Mouse (Mus musculus) hindbrain, embryonic 11.5 days (tissue): ENCODE measurements around the gene Ugt1a6a. TPM values are rescaled to one million over a fixed set of nuclear protein-coding genes. Genes with fewer than 3 reads are reported as not detected.
A peak's percentile ranks its signal among the peaks of the same experiment; 100 is the strongest.
"Not testable (repeated sequence)": the region's sequence is repeated elsewhere in the genome, so short reads cannot be mapped to it uniquely, and the experiment has no call there.

Experiments used
- ATAC-seq: fragments of 200-750 bp; cut with Nextera tagmentation; 2 replicates; pipeline ENCODE4 v1.8.0; 2017; ENCODE audit warnings: mild to moderate bottlenecking, moderate TSS enrichment, moderate library complexity; ENCODE audit not compliant: low FRiP score
- DNase-seq: peaks from one replicate; pipeline ENCODE4 v3.0.0-alpha.2; 2015; ENCODE audit warnings: low spot score
- H3K27ac ChIP-seq: fragments of 300-500 bp; sonication (generic); 2 replicates; pipeline ENCODE4 v1.5.1; 2014; ENCODE audit warnings: mild to moderate bottlenecking, low read depth, low read length
- H3K27me3 ChIP-seq: fragments of 300-500 bp; sonication (generic); 2 replicates; pipeline ENCODE4 v1.6.1; 2014; ENCODE audit warnings: mild to moderate bottlenecking, low read length, moderate library complexity, mixed read lengths; ENCODE audit not compliant: control insufficient read depth, insufficient read depth
- H3K36me3 ChIP-seq: fragments of 300-500 bp; sonication (generic); 2 replicates; pipeline ENCODE4 v1.6.1; 2014; ENCODE audit warnings: mild to moderate bottlenecking, low read length, moderate library complexity, mixed read lengths; ENCODE audit not compliant: control insufficient read depth, insufficient read depth
- H3K4me1 ChIP-seq: fragments of 300-500 bp; sonication (generic); replicated peaks from 2 replicates; pipeline ENCODE4 v1.6.1; 2014; ENCODE audit warnings: low read length, mixed read lengths; ENCODE audit not compliant: control insufficient read depth, insufficient read depth
- H3K4me2 ChIP-seq: fragments of 300-500 bp; sonication (generic); replicated peaks from 2 replicates; pipeline ENCODE4 v1.6.1; 2014; ENCODE audit warnings: mild to moderate bottlenecking, low read depth, low read length
- H3K4me3 ChIP-seq: fragments of 300-500 bp; sonication (generic); 2 replicates; pipeline ENCODE4 v1.5.1; 2014; ENCODE audit warnings: low read depth, low read length
- H3K9ac ChIP-seq: fragments of 300-500 bp; sonication (generic); 2 replicates; pipeline ENCODE4 v1.6.1; 2014; ENCODE audit warnings: low read depth, low read length
- H3K9me3 ChIP-seq: fragments of 300-500 bp; sonication (generic); 2 replicates; pipeline ENCODE4 v1.6.1; 2016; ENCODE audit warnings: low read length; ENCODE audit not compliant: control insufficient read depth
- WGBS: fragments of 180-500 bp; shearing (Covaris S2); extraction: QIAGEN DNeasy Blood & Tissue Kit; methylation state at CpG from one replicate; pipeline ENCODE4 v1.1.7; 2014; 5-methylcytosine and 5-hydroxymethylcytosine counted together
- polyA plus RNA-seq: library from polyadenylated mRNA; unstranded; fragments of >200 nt; fragmentation: Nextera tagmentation; extraction: Ambion mirVana; gene quantifications from 2 replicates; pipeline ENCODE4 v1.2.1, GENCODE M21; 2014

Gene Ugt1a6a
- polyA plus RNA-seq, 1 experiment from 2014 or later: 0.49 TPM

DNA sequence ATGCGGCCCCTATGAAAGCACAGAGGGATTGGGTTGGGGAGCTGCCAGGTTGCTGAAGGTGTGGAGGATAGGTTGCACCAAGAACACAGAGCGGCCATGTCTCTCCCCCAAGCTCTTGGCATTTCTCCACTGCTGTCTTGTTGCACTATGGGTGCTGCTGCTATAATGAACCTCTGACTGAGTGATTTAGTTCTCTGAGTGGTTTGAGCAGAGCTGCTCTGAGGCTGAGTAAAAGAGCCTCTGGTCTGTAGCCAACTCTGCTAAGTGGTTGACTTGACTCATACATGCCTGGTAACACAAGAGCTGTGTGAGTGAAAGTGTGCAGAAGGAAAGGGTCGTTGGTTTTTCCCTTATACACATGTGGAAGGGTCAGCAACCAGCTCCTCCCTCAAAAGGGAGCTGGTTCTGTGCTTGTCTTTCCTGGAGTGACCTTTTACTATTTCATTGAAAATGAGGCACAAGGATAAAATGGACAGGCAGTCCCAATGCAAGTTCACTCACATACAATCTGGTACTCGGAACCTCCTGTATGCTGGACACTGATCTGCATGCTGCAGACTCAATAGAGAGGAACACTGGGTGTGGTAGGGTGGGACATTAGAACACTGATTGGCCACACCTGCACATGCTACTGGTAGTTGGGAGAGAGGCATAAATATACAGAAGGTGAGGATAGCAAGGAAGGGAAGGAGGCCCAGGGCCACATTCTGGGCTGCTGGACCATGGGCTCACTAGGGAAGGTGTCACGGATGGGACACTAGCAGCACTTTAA is 30.7 kb upstream of the Ugt1a6a start:
- not testable (repeated sequence) for H3K9me3 ChIP-seq, DNase-seq

DNA sequence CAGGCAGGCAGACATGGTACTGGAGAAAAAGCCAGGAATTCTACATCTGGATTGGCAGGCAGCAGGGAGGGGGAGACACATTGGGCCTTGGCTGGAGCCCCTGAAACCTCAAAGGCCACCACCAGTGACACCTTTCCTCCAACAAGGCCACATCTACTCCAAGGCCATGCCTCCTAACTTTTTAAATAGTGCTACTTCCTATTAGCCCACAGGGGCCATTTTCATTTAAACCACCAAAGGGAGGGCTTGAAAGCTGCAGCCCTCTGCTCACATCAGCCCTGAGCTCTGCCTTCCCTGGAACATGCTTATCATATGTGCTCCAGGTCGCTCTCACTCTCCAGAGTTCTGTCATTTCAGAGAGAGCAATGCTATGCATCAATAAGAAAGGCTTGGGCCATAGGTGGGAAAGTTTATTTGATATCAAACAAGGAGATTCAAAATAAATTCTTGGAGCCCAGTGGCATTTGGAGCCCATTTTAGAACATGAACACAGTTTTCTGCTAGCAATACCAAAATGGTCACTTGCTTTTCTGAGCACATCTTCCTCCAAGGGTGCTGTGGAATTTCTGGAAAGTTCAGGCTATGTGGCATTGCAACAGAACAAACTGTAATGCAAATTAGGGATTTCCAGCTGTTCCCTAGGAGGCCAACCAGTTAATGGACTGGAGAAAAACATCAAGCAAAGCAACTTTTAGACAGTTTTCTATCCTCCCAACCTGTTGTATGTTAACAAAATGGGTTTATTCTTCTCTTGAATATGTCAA is 29.8 kb upstream of the Ugt1a6a start:
- no peak overlapping the region for H3K4me3 ChIP-seq
- H3K27ac ChIP-seq: no peak overlapping the region
- H3K27me3 ChIP-seq: no peaks in the 10 kb centered on the region
- H3K4me2 ChIP-seq: no peak overlapping the region
- WGBS: 90% methylated on average over 1 of the region's 1 CpGs
- DNase-seq: no peak
- no peak for ATAC-seq
- no peaks in the 10 kb centered on the region for H3K9me3 ChIP-seq
- no peak overlapping the region for H3K9ac ChIP-seq
- H3K36me3 ChIP-seq: no peaks in the 10 kb centered on the region
- H3K4me1 ChIP-seq: no peaks in the 10 kb centered on the region

More for the DNA sequence above, 30.7 kb upstream of the Ugt1a6a start:
- 92% methylated on average over 4 of the region's 5 CpGs for WGBS
- not testable (repeated sequence) for H3K36me3 ChIP-seq, H3K4me1 ChIP-seq, H3K27me3 ChIP-seq, H3K4me3 ChIP-seq, H3K4me2 ChIP-seq, H3K27ac ChIP-seq, ATAC-seq, H3K9ac ChIP-seq

DNA sequence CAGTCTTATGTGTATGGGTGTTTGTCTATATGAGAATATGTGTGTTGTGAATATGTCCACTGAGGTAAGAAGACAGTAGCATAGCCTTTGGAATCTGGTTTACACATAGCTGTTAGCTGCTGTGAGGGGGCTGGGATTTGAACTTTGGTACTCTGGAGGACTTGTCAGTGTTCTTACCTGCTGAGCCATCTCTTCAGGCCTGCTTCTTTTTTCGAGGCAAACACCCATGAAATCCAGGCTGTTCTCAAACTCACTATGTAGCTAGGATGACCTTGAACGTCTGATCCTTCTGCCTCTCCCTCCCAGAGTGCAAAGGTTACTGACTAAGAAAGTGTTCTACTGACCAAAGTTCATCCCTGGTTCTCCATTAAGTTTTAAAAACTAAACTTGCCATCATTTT is 29.0 kb upstream of the Ugt1a6a start:
- no peak overlapping the region for H3K27ac ChIP-seq
- no peak overlapping the region for H3K4me2 ChIP-seq
- ATAC-seq (no peak), DNase-seq (no peak)
- 65% methylated on average over 2 of the region's 2 CpGs for WGBS
- H3K36me3 ChIP-seq: no peaks in the 10 kb centered on the region
- H3K4me1 ChIP-seq: no peaks in the 10 kb centered on the region
- no peaks in the 10 kb centered on the region for H3K9me3 ChIP-seq
- no peak overlapping the region for H3K4me3 ChIP-seq
- no peak overlapping the region for H3K9ac ChIP-seq
- no peaks in the 10 kb centered on the region for H3K27me3 ChIP-seq

DNA sequence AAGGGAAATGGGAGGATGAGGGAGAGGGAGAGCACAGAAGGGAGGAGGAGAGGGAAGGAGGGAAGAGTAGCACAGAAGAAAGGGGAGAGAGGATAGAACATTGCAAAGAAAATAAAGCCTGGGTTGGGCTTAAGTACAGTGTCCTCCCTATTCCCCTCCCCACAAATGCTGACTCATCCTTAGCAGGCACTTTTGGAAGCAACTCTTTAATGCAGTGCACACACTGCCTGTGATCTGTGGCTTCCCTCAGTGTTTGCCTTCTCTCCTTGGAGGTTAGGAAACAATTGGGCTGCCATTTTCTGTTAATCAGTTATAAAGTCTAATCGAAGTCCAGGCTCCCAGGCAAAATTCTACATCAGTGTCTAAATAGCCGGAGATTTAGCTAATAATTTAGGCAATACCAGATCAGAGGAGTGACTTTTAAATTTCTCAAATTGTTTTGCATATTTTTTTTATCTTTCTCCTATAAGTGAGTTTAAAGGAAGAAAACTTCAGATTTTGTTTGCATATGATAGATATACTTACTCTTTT is 25.5 kb upstream of the Ugt1a6a start:
- not testable (repeated sequence) for H3K4me1 ChIP-seq, H3K27ac ChIP-seq, ATAC-seq, H3K27me3 ChIP-seq, DNase-seq, H3K9ac ChIP-seq, H3K36me3 ChIP-seq, H3K9me3 ChIP-seq, H3K4me3 ChIP-seq, H3K4me2 ChIP-seq
- WGBS: 70% methylated on average over 2 of the region's 2 CpGs

DNA sequence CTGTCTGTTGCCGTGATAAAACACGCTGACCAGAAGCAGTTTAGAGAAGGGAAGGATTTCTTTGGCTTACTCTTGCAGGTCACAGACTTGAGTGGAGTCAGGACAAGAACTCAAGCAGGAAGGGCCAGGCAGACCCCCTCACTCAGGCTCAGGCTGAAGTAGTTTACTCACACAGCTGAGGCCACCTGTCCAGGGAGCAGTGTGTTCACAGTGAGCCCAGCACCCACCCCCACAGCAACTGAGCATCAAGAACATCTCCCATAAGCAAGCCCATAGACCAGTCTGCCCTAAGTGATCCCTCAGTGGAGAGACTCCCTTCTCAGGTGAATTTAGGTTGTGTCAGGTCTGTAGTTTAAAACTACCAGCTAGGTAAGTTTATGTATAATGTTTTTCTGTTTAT is 25.0 kb upstream of the Ugt1a6a start:
- H3K4me3 ChIP-seq, H3K9ac ChIP-seq, H3K4me2 ChIP-seq, H3K9me3 ChIP-seq, H3K27ac ChIP-seq, H3K36me3 ChIP-seq, DNase-seq, H3K27me3 ChIP-seq, ATAC-seq, H3K4me1 ChIP-seq: not testable (repeated sequence)
- WGBS: 90% methylated on average over 2 of the region's 2 CpGs

DNA sequence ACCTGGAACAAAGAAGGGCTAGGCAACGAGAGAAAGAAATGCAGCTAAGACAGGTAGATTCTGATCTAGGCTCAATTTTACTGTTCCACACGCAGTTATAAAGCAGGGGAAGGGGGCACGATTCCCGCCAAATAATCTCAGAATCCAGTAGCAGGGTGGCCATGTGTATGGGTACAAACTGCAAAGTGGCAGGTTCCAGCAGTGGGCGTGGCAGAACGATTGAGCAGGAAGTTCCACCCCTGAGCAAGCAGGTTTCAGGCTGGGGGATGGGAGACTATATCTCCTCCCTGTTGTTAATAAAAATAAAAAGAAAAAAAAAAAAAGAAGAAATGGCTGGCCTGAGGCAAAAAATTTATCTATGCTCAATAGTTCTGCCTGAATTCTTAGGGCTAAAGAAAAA is 21.8 kb upstream of the Ugt1a6a start:
- H3K4me2 ChIP-seq, H3K4me3 ChIP-seq, H3K9ac ChIP-seq, ATAC-seq, H3K27me3 ChIP-seq, H3K36me3 ChIP-seq, H3K27ac ChIP-seq, H3K4me1 ChIP-seq, H3K9me3 ChIP-seq, DNase-seq: not testable (repeated sequence)
- WGBS: 94% methylated on average over 6 of the region's 6 CpGs

DNA sequence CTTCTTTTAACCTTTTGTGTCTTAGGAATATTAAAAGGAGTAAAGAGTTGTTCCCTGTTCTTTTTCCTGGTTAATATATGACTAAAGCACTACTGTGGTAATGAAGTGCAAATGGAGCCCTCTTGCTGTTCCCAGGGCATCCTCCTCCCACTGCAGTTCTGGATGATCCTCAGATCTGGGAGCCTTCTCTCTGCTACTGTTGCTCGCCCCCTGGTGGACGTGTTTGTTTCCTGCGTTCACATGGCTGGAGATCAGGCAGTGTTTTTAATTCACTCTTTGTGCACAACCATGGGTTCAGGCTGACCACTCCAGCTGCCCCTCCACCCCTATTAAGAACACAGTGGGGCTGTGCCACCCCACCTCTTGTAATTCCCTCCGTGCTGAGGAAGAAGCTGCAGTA is 14.1 kb upstream of the Ugt1a6a start:
- not testable (repeated sequence) for ATAC-seq, H3K27ac ChIP-seq
- WGBS: 10% methylated on average over 4 of the region's 4 CpGs

DNA sequence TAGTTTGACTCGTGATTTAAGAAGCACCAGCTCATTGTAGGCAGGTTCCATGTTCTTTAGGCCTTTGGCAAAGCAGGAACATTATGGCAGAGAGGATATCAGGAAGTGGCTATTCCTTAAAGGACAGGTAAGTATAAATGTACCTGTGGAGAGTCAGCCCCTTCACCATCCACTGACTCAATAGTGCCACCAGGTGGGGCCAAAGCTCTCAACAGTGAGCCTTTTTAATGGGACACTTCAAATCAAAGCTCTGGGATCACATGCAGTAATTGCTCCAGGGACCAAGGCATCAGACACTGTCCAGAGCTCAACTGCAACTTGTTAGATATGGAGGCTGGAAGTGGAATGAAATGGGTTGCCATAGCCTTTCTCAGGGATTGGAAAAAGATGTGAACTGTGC is 13.1 kb upstream of the Ugt1a6a start:
- no CpG with 5 or more reads among the region's 1 CpGs for WGBS
- not testable (repeated sequence) for H3K27ac ChIP-seq, H3K9ac ChIP-seq, H3K4me2 ChIP-seq, H3K9me3 ChIP-seq, H3K27me3 ChIP-seq, ATAC-seq, H3K4me3 ChIP-seq, H3K36me3 ChIP-seq, H3K4me1 ChIP-seq
- DNase-seq: peak; percentile 1

More for the DNA sequence above, 14.1 kb upstream of the Ugt1a6a start:
- DNase-seq, H3K27me3 ChIP-seq, H3K9me3 ChIP-seq, H3K36me3 ChIP-seq, H3K9ac ChIP-seq, H3K4me3 ChIP-seq, H3K4me2 ChIP-seq, H3K4me1 ChIP-seq: not testable (repeated sequence)
